29 mouse cellular contexts compared by ENCODE assay signal in genomic region chr4:58989303-58989898, GRCm38 (mm10). TPM values are rescaled to one million over a fixed set of nuclear protein-coding genes. Genes with fewer than 3 reads are reported as not detected.
A peak's percentile ranks its signal among the peaks of the same experiment; 100 is the strongest.
DNase-seq lines count a peak whose midpoint lies in the region; ATAC-seq and TF ChIP-seq lines count a peak whose summit lies in the region.
"Had no signal": no experiment of that assay in that cellular context is flagged by ENCODE, and none has a peak within 500 bp of the region (broad histone marks: within the 10 kb centered on the region; RNA-seq: fewer than 3 reads in every experiment).

No protein-coding gene starts in this region.

- no peak overlapping the region for H3K27ac ChIP-seq in kidney, embryonic 16.5 days (ENCODE audit: low read length)
- H3K27ac ChIP-seq in stomach, postnatal 0 days (replicated peaks): peak overlapping the region; percentile 71; the same call in 1 of the 2 replicates
- no peak overlapping the region for H3K27ac ChIP-seq in hindbrain, embryonic 10.5 days
- no peak overlapping the region for H3K27ac ChIP-seq in liver, postnatal 0 days (ENCODE audit: low read depth)
- H3K27ac ChIP-seq: embryonic facial prominence, embryonic 12.5 days; forebrain, embryonic 12.5 days; intestine, embryonic 15.5 days; layer of hippocampus, adult 2 months; limb, embryonic 13.5 days; liver, embryonic 12.5 days; midbrain, embryonic 13.5 days; neural tube, embryonic 12.5 days had no signal

- ATAC-seq in cerebellum, adult (ENCODE audit: insufficient number of reproducible peaks, low FRiP score, low TSS enrichment): peak; percentile 56; the same call in 1 of the 2 replicates
- no peak for ATAC-seq in kidney, embryonic 16.5 days (ENCODE audit: low FRiP score, low TSS enrichment)
- peak; percentile 18 for ATAC-seq in megakaryocyte progenitor cell, adult 5-6 weeks (replicated peaks; ENCODE audit: poor library complexity)
- ATAC-seq in stomach, postnatal 0 days (ENCODE audit: low FRiP score, low TSS enrichment): no peak
- no peak for ATAC-seq in liver, postnatal 0 days
- ATAC-seq: hindbrain, embryonic 16.5 days; intestine, embryonic 15.5 days; liver, embryonic 12.5 days; midbrain, embryonic 13.5 days had no signal

- no peak for TF ChIP-seq CTCF in stomach, postnatal 0 days (IDR thresholded peaks at IDR 0.05; ENCODE audit: low read depth)
- no peak for TF ChIP-seq CTCF in liver, postnatal 0 days (IDR thresholded peaks at IDR 0.05; ENCODE audit: low read depth)

- DNase-seq in cerebellum, adult 11-12 months: no peak
- peak; percentile 74 for DNase-seq in kidney, adult 9 months
- DNase-seq in stomach, postnatal 0 days (ENCODE audit: low spot score): no peak
- DNase-seq in hindbrain, embryonic 10.5 days (ENCODE audit: low spot score): no peak
- DNase-seq in liver, postnatal 0 days: no peak
- DNase-seq: adrenal gland, postnatal 36 days; cerebellum, adult 18-20 months; layer of hippocampus, postnatal 36 days; lung, adult 2 months; lung, postnatal 14 days; right cerebral cortex, adult 18-20 months; thymus, postnatal 36 days had no signal

- H3K36me3 ChIP-seq in kidney, embryonic 16.5 days (ENCODE audit: insufficient read depth, low read length): no peaks in the 10 kb centered on the region
- no peaks in the 10 kb centered on the region for H3K36me3 ChIP-seq in stomach, postnatal 0 days (ENCODE audit: control insufficient read depth, insufficient read depth, low read length)
- H3K36me3 ChIP-seq in hindbrain, embryonic 10.5 days: no peaks in the 10 kb centered on the region
- no peaks in the 10 kb centered on the region for H3K36me3 ChIP-seq in liver, postnatal 0 days (replicated peaks; ENCODE audit: insufficient read depth, low read length)
- H3K36me3 ChIP-seq: embryonic facial prominence, embryonic 12.5 days; forebrain, embryonic 12.5 days; intestine, embryonic 15.5 days; limb, embryonic 13.5 days; liver, embryonic 12.5 days; midbrain, embryonic 13.5 days; neural tube, embryonic 12.5 days had no signal

- no peaks in the 10 kb centered on the region for H3K27me3 ChIP-seq in kidney, embryonic 16.5 days (ENCODE audit: insufficient read depth, low read length)
- H3K27me3 ChIP-seq in stomach, postnatal 0 days (ENCODE audit: control insufficient read depth, insufficient read depth, low read length): no peaks in the 10 kb centered on the region
- H3K27me3 ChIP-seq in hindbrain, embryonic 10.5 days (ENCODE audit: insufficient read depth, poor library complexity, severe bottlenecking): peaks cover 8% of the 10 kb centered on the region; the same call in 1 of the 2 replicates
- H3K27me3 ChIP-seq in liver, postnatal 0 days (ENCODE audit: insufficient read depth, low read length): no peaks in the 10 kb centered on the region
- H3K27me3 ChIP-seq: embryonic facial prominence, embryonic 12.5 days; intestine, embryonic 15.5 days; limb, embryonic 13.5 days; liver, embryonic 12.5 days; neural tube, embryonic 12.5 days had no signal

- no peak for TF ChIP-seq EP300 in stomach, postnatal 0 days (optimal IDR thresholded peaks at IDR 0.05)
- TF ChIP-seq EP300 in liver, postnatal 0 days (IDR thresholded peaks at IDR 0.05; ENCODE audit: low read depth): no peak

- no peak overlapping the region for H3K4me2 ChIP-seq in kidney, embryonic 16.5 days (replicated peaks; ENCODE audit: low read depth, low read length)
- H3K4me2 ChIP-seq in stomach, postnatal 0 days (replicated peaks; ENCODE audit: low read depth): no peak overlapping the region
- H3K4me2 ChIP-seq in liver, postnatal 0 days (ENCODE audit: low read depth, low read length): no peak overlapping the region
- H3K4me2 ChIP-seq: embryonic facial prominence, embryonic 12.5 days; forebrain, embryonic 12.5 days; heart, embryonic 11.5 days; intestine, embryonic 15.5 days; limb, embryonic 13.5 days; liver, embryonic 12.5 days; midbrain, embryonic 13.5 days; neural tube, embryonic 12.5 days had no signal

- no peaks in the 10 kb centered on the region for H3K9me3 ChIP-seq in kidney, embryonic 16.5 days (ENCODE audit: low read length)
- no peaks in the 10 kb centered on the region for H3K9me3 ChIP-seq in stomach, postnatal 0 days (ENCODE audit: control insufficient read depth, low read length)
- no peaks in the 10 kb centered on the region for H3K9me3 ChIP-seq in hindbrain, embryonic 10.5 days
- H3K9me3 ChIP-seq in liver, postnatal 0 days (ENCODE audit: low read length): no peaks in the 10 kb centered on the region
- H3K9me3 ChIP-seq: forebrain, embryonic 12.5 days; intestine, embryonic 15.5 days; limb, embryonic 13.5 days; liver, embryonic 12.5 days; megakaryocyte, embryonic 14.5 days; midbrain, embryonic 13.5 days; neural tube, embryonic 12.5 days had no signal

- no peak overlapping the region for H3K4me3 ChIP-seq in kidney, embryonic 16.5 days (ENCODE audit: low read length)
- no peak overlapping the region for H3K4me3 ChIP-seq in stomach, postnatal 0 days (ENCODE audit: low read depth, low read length)
- H3K4me3 ChIP-seq in hindbrain, embryonic 10.5 days: no peak overlapping the region
- no peak overlapping the region for H3K4me3 ChIP-seq in liver, postnatal 0 days (ENCODE audit: low read depth, low read length)
- H3K4me3 ChIP-seq: embryonic facial prominence, embryonic 12.5 days; forebrain, embryonic 12.5 days; intestine, embryonic 15.5 days; layer of hippocampus, adult 2 months; limb, embryonic 13.5 days; liver, embryonic 12.5 days; megakaryocyte, embryonic 14.5 days; midbrain, embryonic 13.5 days; neural tube, embryonic 12.5 days had no signal

- no peak overlapping the region for H3K9ac ChIP-seq in kidney, embryonic 16.5 days (replicated peaks; ENCODE audit: low read length)
- no peak overlapping the region for H3K9ac ChIP-seq in stomach, postnatal 0 days (ENCODE audit: low read length)
- no peak overlapping the region for H3K9ac ChIP-seq in liver, postnatal 0 days (replicated peaks)
- H3K9ac ChIP-seq: embryonic facial prominence, embryonic 12.5 days; forebrain, embryonic 12.5 days; intestine, embryonic 15.5 days; limb, embryonic 13.5 days; liver, embryonic 12.5 days; midbrain, embryonic 13.5 days; neural tube, embryonic 12.5 days had no signal

- 78% methylated on average over 7 of the region's 7 CpGs for WGBS in kidney, embryonic 16.5 days
- 85% methylated on average over 7 of the region's 7 CpGs for WGBS in stomach, postnatal 0 days
- 86% methylated on average over 7 of the region's 7 CpGs for WGBS in hindbrain, embryonic 10.5 days
- 49% methylated on average over 7 of the region's 7 CpGs for WGBS in liver, postnatal 0 days (ENCODE audit: insufficient replicate concordance)

- peaks cover 10% of the 10 kb centered on the region; the same call in 1 of the 2 replicates for H3K4me1 ChIP-seq in kidney, embryonic 16.5 days (ENCODE audit: insufficient read depth, low read length)
- no peaks in the 10 kb centered on the region for H3K4me1 ChIP-seq in stomach, postnatal 0 days (replicated peaks; ENCODE audit: control insufficient read depth, insufficient read depth)
- H3K4me1 ChIP-seq in hindbrain, embryonic 10.5 days (replicated peaks): peaks cover 12% of the 10 kb centered on the region
- H3K4me1 ChIP-seq in liver, postnatal 0 days (ENCODE audit: insufficient read depth): peaks cover 38% of the 10 kb centered on the region
- H3K4me1 ChIP-seq: embryonic facial prominence, embryonic 12.5 days; intestine, embryonic 15.5 days; neural tube, embryonic 12.5 days had no signal

RNA-seq across cellular contexts. Expression of gene Ptgr1, which starts 2.5 kb away (rescaled TPM):
- 25.1 and 29.6 TPM in 2 replicates for polyA plus RNA-seq in kidney, embryonic 16.5 days (2015; fragmentation: Nextera tagmentation; extraction: Ambion mirVana)
- 72.7 and 81.7 TPM in 2 replicates for total RNA-seq in megakaryocyte progenitor cell, adult 5-6 weeks (2015)
- 59.6 and 66.6 TPM in 2 replicates for total RNA-seq in megakaryocyte progenitor cell, adult 5-6 weeks (2017)
- 454 and 488 TPM in 2 replicates for polyA plus RNA-seq in stomach, postnatal 0 days (2015; fragmentation: Nextera tagmentation; extraction: Ambion mirVana)
- polyA plus RNA-seq in hindbrain, embryonic 10.5 days (2016; fragmentation: Nextera tagmentation; extraction: Ambion mirVana): 13.5 and 14.8 TPM in 2 replicates
- 6.4 and 6.8 TPM in 2 replicates for polyA plus RNA-seq in liver, postnatal 0 days (2015; fragmentation: Nextera tagmentation; extraction: Ambion mirVana)

RNA-seq across cellular contexts. Expression of gene Dnajc25, which starts 5.5 kb away (rescaled TPM):
- polyA plus RNA-seq in kidney, embryonic 16.5 days (2015; fragmentation: Nextera tagmentation; extraction: Ambion mirVana): 8.3 and 12.1 TPM in 2 replicates
- total RNA-seq in megakaryocyte progenitor cell, adult 5-6 weeks (2015): 24.8 and 25.3 TPM in 2 replicates
- 22.8 and 29.8 TPM in 2 replicates for total RNA-seq in megakaryocyte progenitor cell, adult 5-6 weeks (2017)
- 13.4 and 13.7 TPM in 2 replicates for polyA plus RNA-seq in stomach, postnatal 0 days (2015; fragmentation: Nextera tagmentation; extraction: Ambion mirVana)
- polyA plus RNA-seq in hindbrain, embryonic 10.5 days (2016; fragmentation: Nextera tagmentation; extraction: Ambion mirVana): 5.9 and 9.0 TPM in 2 replicates
- polyA plus RNA-seq in liver, postnatal 0 days (2015; fragmentation: Nextera tagmentation; extraction: Ambion mirVana): 12.5 and 13.8 TPM in 2 replicates

RNA-seq across cellular contexts. Expression of gene Gm20503, which starts 13.6 kb away (rescaled TPM):
- 9.1 and 10.1 TPM in 2 replicates for polyA plus RNA-seq in kidney, embryonic 16.5 days (2015; fragmentation: Nextera tagmentation; extraction: Ambion mirVana)
- total RNA-seq in megakaryocyte progenitor cell, adult 5-6 weeks (2015): 0.22 TPM in 1 of 2 replicates, not detected in the other
- total RNA-seq in megakaryocyte progenitor cell, adult 5-6 weeks (2017): not detected in 2 replicates
- 18.5 and 21.6 TPM in 2 replicates for polyA plus RNA-seq in stomach, postnatal 0 days (2015; fragmentation: Nextera tagmentation; extraction: Ambion mirVana)
- polyA plus RNA-seq in hindbrain, embryonic 10.5 days (2016; fragmentation: Nextera tagmentation; extraction: Ambion mirVana): 10.5 and 13.3 TPM in 2 replicates
- 17.6 and 17.7 TPM in 2 replicates for polyA plus RNA-seq in liver, postnatal 0 days (2015; fragmentation: Nextera tagmentation; extraction: Ambion mirVana)
- total RNA-seq: hematopoietic stem cell, adult 5-6 weeks had no signal
- polyA plus RNA-seq: gonadal fat pad, adult 2 months; lung, adult 2 months; testis, adult 2 months had no signal

RNA-seq across cellular contexts. Expression of gene Gng10, which starts 45.5 kb away (rescaled TPM):
- 89.6 and 92.9 TPM in 2 replicates for polyA plus RNA-seq in kidney, embryonic 16.5 days (2015; fragmentation: Nextera tagmentation; extraction: Ambion mirVana)
- 168 and 189 TPM in 2 replicates for total RNA-seq in megakaryocyte progenitor cell, adult 5-6 weeks (2015)
- total RNA-seq in megakaryocyte progenitor cell, adult 5-6 weeks (2017): 86.1 and 106 TPM in 2 replicates
- polyA plus RNA-seq in stomach, postnatal 0 days (2015; fragmentation: Nextera tagmentation; extraction: Ambion mirVana): 98.0 and 99.6 TPM in 2 replicates
- 66.3 and 77.8 TPM in 2 replicates for polyA plus RNA-seq in hindbrain, embryonic 10.5 days (2016; fragmentation: Nextera tagmentation; extraction: Ambion mirVana)
- 16.0 and 16.2 TPM in 2 replicates for polyA plus RNA-seq in liver, postnatal 0 days (2015; fragmentation: Nextera tagmentation; extraction: Ambion mirVana)

RNA-seq across cellular contexts. Expression of gene Zkscan16, which starts 46.0 kb away (rescaled TPM):
- polyA plus RNA-seq in kidney, embryonic 16.5 days (2015; fragmentation: Nextera tagmentation; extraction: Ambion mirVana): 0.46 and 1.0 TPM in 2 replicates
- not detected in 2 replicates for total RNA-seq in megakaryocyte progenitor cell, adult 5-6 weeks (2015)
- not detected in 2 replicates for total RNA-seq in megakaryocyte progenitor cell, adult 5-6 weeks (2017)
- polyA plus RNA-seq in stomach, postnatal 0 days (2015; fragmentation: Nextera tagmentation; extraction: Ambion mirVana): 0.11 and 0.13 TPM in 2 replicates
- polyA plus RNA-seq in hindbrain, embryonic 10.5 days (2016; fragmentation: Nextera tagmentation; extraction: Ambion mirVana): 0.55 and 1.0 TPM in 2 replicates
- polyA plus RNA-seq in liver, postnatal 0 days (2015; fragmentation: Nextera tagmentation; extraction: Ambion mirVana): 0.06 TPM in 1 of 2 replicates, not detected in the other
- total RNA-seq: hematopoietic stem cell, adult 5-6 weeks had no signal
- polyA plus RNA-seq: lung, adult 2 months had no signal

Comparison
In these comparisons a context has a peak if more than half of its experiments do, and no peak if none do; other contexts are left out.
1. ATAC-seq: peak in cerebellum, adult (single experiment) and megakaryocyte progenitor cell, adult 5-6 weeks (single experiment); none in kidney, embryonic 16.5 days (single experiment), stomach, postnatal 0 days (single experiment) and liver, postnatal 0 days (single experiment).
2. RNA of gene Ptgr1, which starts 2.5 kb away (polyA plus RNA-seq): 454 to 488 TPM in stomach, postnatal 0 days; 25.1 to 29.6 TPM in kidney, embryonic 16.5 days, 13.5 to 14.8 TPM in hindbrain, embryonic 10.5 days and 6.4 to 6.8 TPM in liver, postnatal 0 days; every median in the first group is over 10 times any median in the second.